Mouse (Mus musculus): ENCODE measurements around the gene Cdh4. TPM values are rescaled to one million over a fixed set of nuclear protein-coding genes. Genes with fewer than 3 reads are reported as not detected.

The Cdh4 gene
- polyA plus RNA-seq, 1 experiment, result not detected

GRCm38 (mm10) chr2:179541096-179541495 is 98.9 kb downstream of the Cdh4 start:
- no peak overlapping the region for H3K27ac ChIP-seq (replicated peaks; ENCODE audit: low read depth, low read length)

GRCm38 (mm10) chr2:179547627-179548026 is 105.4 kb downstream of the Cdh4 start:
- H3K4me1 ChIP-seq (ENCODE audit: control insufficient read depth, insufficient read depth, insufficient read length, low read length), result no peaks in the 10 kb centered on the region
- H3K4me3 ChIP-seq (ENCODE audit: insufficient read depth, low read depth, low read length), result no peak overlapping the region
- H3K27ac ChIP-seq (replicated peaks; ENCODE audit: low read depth, low read length), result no peak overlapping the region

More at GRCm38 (mm10) chr2:179541096-179541495, 98.9 kb downstream of the Cdh4 start:
- Histone ChIP-seq H3K4me1 (ENCODE audit: control insufficient read depth, insufficient read depth, insufficient read length, low read length) (no peaks in the 10 kb centered on the region), H3K4me3 (ENCODE audit: insufficient read depth, low read depth, low read length) (no peak overlapping the region)

- Histone ChIP-seq H3K4me3 (ENCODE audit: insufficient read depth, low read depth, low read length) (no peak overlapping the region), H3K4me1 (ENCODE audit: control insufficient read depth, insufficient read depth, insufficient read length, low read length) (no peaks in the 10 kb centered on the region), H3K27ac (replicated peaks; ENCODE audit: low read depth, low read length) (no peak overlapping the region)
These were observed 113.7 kb downstream of the Cdh4 start for GRCm38 (mm10) chr2:179555928-179556327.

- Histone ChIP-seq H3K4me1 (ENCODE audit: control insufficient read depth, insufficient read depth, insufficient read length, low read length) (no peaks in the 10 kb centered on the region), H3K4me3 (ENCODE audit: insufficient read depth, low read depth, low read length) (no peak overlapping the region), H3K27ac (replicated peaks; ENCODE audit: low read depth, low read length) (no peak overlapping the region)
These were observed 120.1 kb downstream of the Cdh4 start for GRCm38 (mm10) chr2:179562350-179562749.

GRCm38 (mm10) chr2:179565611-179566010 is 123.4 kb downstream of the Cdh4 start:
- H3K27ac ChIP-seq (replicated peaks; ENCODE audit: low read depth, low read length), result no peak overlapping the region

GRCm38 (mm10) chr2:179567886-179568285 is 125.7 kb downstream of the Cdh4 start:
- Histone ChIP-seq H3K4me1 (ENCODE audit: control insufficient read depth, insufficient read depth, insufficient read length, low read length) (no peaks in the 10 kb centered on the region), H3K27ac (replicated peaks; ENCODE audit: low read depth, low read length) (no peak overlapping the region), H3K4me3 (ENCODE audit: insufficient read depth, low read depth, low read length) (no peak overlapping the region)

More at GRCm38 (mm10) chr2:179565611-179566010, 123.4 kb downstream of the Cdh4 start:
- Histone ChIP-seq H3K4me1 (ENCODE audit: control insufficient read depth, insufficient read depth, insufficient read length, low read length) (no peaks in the 10 kb centered on the region), H3K4me3 (ENCODE audit: insufficient read depth, low read depth, low read length) (no peak overlapping the region)

GRCm38 (mm10) chr2:179569171-179569570 is 126.9 kb downstream of the Cdh4 start:
- H3K4me1 ChIP-seq (ENCODE audit: control insufficient read depth, insufficient read depth, insufficient read length, low read length), result no peaks in the 10 kb centered on the region
- H3K4me3 ChIP-seq (ENCODE audit: insufficient read depth, low read depth, low read length), result no peak overlapping the region
- H3K27ac ChIP-seq (replicated peaks; ENCODE audit: low read depth, low read length), result no peak overlapping the region

- H3K4me3 ChIP-seq (ENCODE audit: insufficient read depth, low read depth, low read length), result no peak overlapping the region
- no peak overlapping the region for H3K27ac ChIP-seq (replicated peaks; ENCODE audit: low read depth, low read length)
- no peaks in the 10 kb centered on the region for H3K4me1 ChIP-seq (ENCODE audit: control insufficient read depth, insufficient read depth, insufficient read length, low read length)
These were observed 129.0 kb downstream of the Cdh4 start for GRCm38 (mm10) chr2:179571175-179571769.

- Histone ChIP-seq H3K27ac (replicated peaks; ENCODE audit: low read depth, low read length) (no peak overlapping the region), H3K4me3 (ENCODE audit: insufficient read depth, low read depth, low read length) (no peak overlapping the region), H3K4me1 (ENCODE audit: control insufficient read depth, insufficient read depth, insufficient read length, low read length) (no peaks in the 10 kb centered on the region)
These were observed 131.1 kb downstream of the Cdh4 start for GRCm38 (mm10) chr2:179573331-179573730.

GRCm38 (mm10) chr2:179573786-179574185 is 131.6 kb downstream of the Cdh4 start:
- Histone ChIP-seq H3K27ac (replicated peaks; ENCODE audit: low read depth, low read length) (no peak overlapping the region), H3K4me3 (ENCODE audit: insufficient read depth, low read depth, low read length) (no peak overlapping the region), H3K4me1 (ENCODE audit: control insufficient read depth, insufficient read depth, insufficient read length, low read length) (no peaks in the 10 kb centered on the region)

GRCm38 (mm10) chr2:179575585-179575984 is 133.4 kb downstream of the Cdh4 start:
- H3K4me1 ChIP-seq (ENCODE audit: control insufficient read depth, insufficient read depth, insufficient read length, low read length), result no peaks in the 10 kb centered on the region
- H3K4me3 ChIP-seq (ENCODE audit: insufficient read depth, low read depth, low read length), result no peak overlapping the region
- no peak overlapping the region for H3K27ac ChIP-seq (replicated peaks; ENCODE audit: low read depth, low read length)

- Histone ChIP-seq H3K27ac (replicated peaks; ENCODE audit: low read depth, low read length) (no peak overlapping the region), H3K4me3 (ENCODE audit: insufficient read depth, low read depth, low read length) (no peak overlapping the region), H3K4me1 (ENCODE audit: control insufficient read depth, insufficient read depth, insufficient read length, low read length) (no peaks in the 10 kb centered on the region)
These were observed 134.0 kb downstream of the Cdh4 start for GRCm38 (mm10) chr2:179576221-179576620.

GRCm38 (mm10) chr2:179578329-179578728 is 136.1 kb downstream of the Cdh4 start:
- no peaks in the 10 kb centered on the region for H3K4me1 ChIP-seq (ENCODE audit: control insufficient read depth, insufficient read depth, insufficient read length, low read length)
- no peak overlapping the region for H3K4me3 ChIP-seq (ENCODE audit: insufficient read depth, low read depth, low read length)
- no peak overlapping the region for H3K27ac ChIP-seq (replicated peaks; ENCODE audit: low read depth, low read length)

GRCm38 (mm10) chr2:179578842-179579241 is 136.6 kb downstream of the Cdh4 start:
- Histone ChIP-seq H3K4me1 (ENCODE audit: control insufficient read depth, insufficient read depth, insufficient read length, low read length) (no peaks in the 10 kb centered on the region), H3K27ac (replicated peaks; ENCODE audit: low read depth, low read length) (no peak overlapping the region), H3K4me3 (ENCODE audit: insufficient read depth, low read depth, low read length) (no peak overlapping the region)

- Histone ChIP-seq H3K27ac (replicated peaks; ENCODE audit: low read depth, low read length) (no peak overlapping the region), H3K4me3 (ENCODE audit: insufficient read depth, low read depth, low read length) (no peak overlapping the region), H3K4me1 (ENCODE audit: control insufficient read depth, insufficient read depth, insufficient read length, low read length) (no peaks in the 10 kb centered on the region)
These were observed 138.2 kb downstream of the Cdh4 start for GRCm38 (mm10) chr2:179580415-179580814.

GRCm38 (mm10) chr2:179581058-179581457 is 138.8 kb downstream of the Cdh4 start:
- H3K27ac ChIP-seq (replicated peaks; ENCODE audit: low read depth, low read length), result no peak overlapping the region
- no peaks in the 10 kb centered on the region for H3K4me1 ChIP-seq (ENCODE audit: control insufficient read depth, insufficient read depth, insufficient read length, low read length)
- H3K4me3 ChIP-seq (ENCODE audit: insufficient read depth, low read depth, low read length), result no peak overlapping the region
